ENCODE assay signal across 11 mouse cellular contexts in the genomic region with DNA sequence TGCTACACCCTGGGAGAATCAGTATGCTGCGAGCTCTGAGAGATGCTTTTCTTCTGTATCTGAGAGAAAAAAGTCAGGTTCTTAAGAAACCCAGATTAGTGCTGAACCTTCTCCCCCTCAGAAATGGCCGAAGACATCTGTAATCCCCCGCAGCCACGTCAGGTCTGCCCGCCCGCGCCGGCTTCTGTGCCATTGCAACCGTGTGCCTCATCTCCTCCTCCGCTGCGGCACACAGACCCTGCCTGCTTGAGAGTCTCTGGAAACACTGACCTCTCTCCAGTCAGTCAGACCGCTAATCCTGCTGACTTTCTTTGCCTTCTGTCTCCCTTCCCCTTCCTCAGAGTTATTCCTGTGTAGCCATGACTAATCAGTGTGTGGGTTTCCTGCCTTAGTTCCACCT. TPM values are rescaled to one million over a fixed set of nuclear protein-coding genes. Genes with fewer than 3 reads are reported as not detected.
DNase-seq lines count a peak whose midpoint lies in the region; ATAC-seq and TF ChIP-seq lines count a peak whose summit lies in the region.
"Had no signal": no experiment of that assay in that cellular context is flagged by ENCODE, and none has a peak within 500 bp of the region (broad histone marks: within the 10 kb centered on the region; RNA-seq: fewer than 3 reads in every experiment).

No protein-coding gene starts in this region.

- no peak for TF ChIP-seq CTCF in lung, embryonic 14.5 days (IDR thresholded peaks at IDR 0.05; ENCODE audit: low read depth)
- TF ChIP-seq CTCF in embryonic fibroblast, embryonic 13.5 days (IDR thresholded peaks at IDR 0.05; ENCODE audit: borderline replicate concordance, insufficient read depth, low read length): no peak

- peaks cover 19% of the 10 kb centered on the region for H3K36me3 ChIP-seq in heart, embryonic 10.5 days
- 0 out of 2 replicates have a peak, but pooled peaks cover 5% of the 10 kb centered on the region for H3K36me3 ChIP-seq in lung, embryonic 14.5 days (ENCODE audit: insufficient read depth)
- H3K36me3 ChIP-seq in stomach, embryonic 14.5 days (ENCODE audit: control insufficient read depth, insufficient read depth, low read length): peaks cover 1% of the 10 kb centered on the region; the same call in 1 of the 2 replicates
- H3K36me3 ChIP-seq: liver, embryonic 15.5 days had no signal

- H3K27me3 ChIP-seq in heart, embryonic 10.5 days (ENCODE audit: insufficient read depth, poor library complexity, severe bottlenecking): no peaks in the 10 kb centered on the region
- no peaks in the 10 kb centered on the region for H3K27me3 ChIP-seq in lung, embryonic 14.5 days (ENCODE audit: insufficient read depth, low read length)
- no peaks in the 10 kb centered on the region for H3K27me3 ChIP-seq in stomach, embryonic 14.5 days (ENCODE audit: control insufficient read depth, insufficient read depth, low read length)
- H3K27me3 ChIP-seq: liver, embryonic 15.5 days had no signal

- H3K27ac ChIP-seq in heart, embryonic 10.5 days: peak overlapping the region; percentile 74; the same call in 1 of the 2 replicates
- peak overlapping the region; percentile 10; the same call in 1 of the 2 replicates for H3K27ac ChIP-seq in lung, embryonic 14.5 days (ENCODE audit: low read depth)
- peak overlapping the region; percentile 82 for H3K27ac ChIP-seq in embryonic fibroblast, embryonic 13.5 days (ENCODE audit: insufficient read depth, low read length)
- peak overlapping the region; percentile 15; the same call in 1 of the 2 replicates for H3K27ac ChIP-seq in stomach, embryonic 14.5 days (ENCODE audit: low read length)
- H3K27ac ChIP-seq: liver, embryonic 15.5 days had no signal

- intact Hi-C loops in heart, postnatal 14 days (cut with DNase I): no loop called here

- peaks cover 22% of the 10 kb centered on the region; the same call in 1 of the 2 replicates for H3K4me1 ChIP-seq in heart, embryonic 10.5 days
- H3K4me1 ChIP-seq in lung, embryonic 14.5 days (ENCODE audit: insufficient read depth): no peaks in the 10 kb centered on the region
- peaks cover 38% of the 10 kb centered on the region for H3K4me1 ChIP-seq in embryonic fibroblast, embryonic 13.5 days (ENCODE audit: control insufficient read depth, insufficient read depth, low read length)
- 0 out of 2 replicates have a peak, but pooled peaks cover 9% of the 10 kb centered on the region for H3K4me1 ChIP-seq in stomach, embryonic 14.5 days (ENCODE audit: control insufficient read depth, insufficient read depth, low read length)
- H3K4me1 ChIP-seq: liver, embryonic 15.5 days had no signal

- no peak overlapping the region for H3K9ac ChIP-seq in lung, embryonic 14.5 days
- no peak overlapping the region for H3K9ac ChIP-seq in stomach, embryonic 14.5 days (replicated peaks; ENCODE audit: low read depth, low read length)
- H3K9ac ChIP-seq: liver, embryonic 15.5 days had no signal

- DNase-seq in heart, embryonic 10.5 days (ENCODE audit: low spot score): no peak
- no peak for DNase-seq in heart, postnatal 14 days
- DNase-seq in lung, embryonic 14.5 days: no peak
- DNase-seq in lung, postnatal 36 days: no peak
- DNase-seq in frontal cortex, postnatal 10 days (ENCODE audit: low spot score in 2 of 2): no peak
- no peak for DNase-seq in adipocyte (ENCODE audit: low spot score)
- DNase-seq: layer of hippocampus, adult 9-11 months; thymus, postnatal 36 days had no signal

- ATAC-seq in lung, embryonic 14.5 days (ENCODE audit: insufficient read depth): no peak
- ATAC-seq in stomach, embryonic 14.5 days (ENCODE audit: insufficient number of reproducible peaks, insufficient read depth, low FRiP score, low read depth): no peak

- WGBS in heart, embryonic 10.5 days: 78% methylated on average over 12 of the region's 12 CpGs
- WGBS in lung, embryonic 14.5 days: 82% methylated on average over 12 of the region's 12 CpGs
- WGBS in stomach, embryonic 14.5 days: 77% methylated on average over 12 of the region's 12 CpGs

- no peak overlapping the region for H3K4me3 ChIP-seq in heart, embryonic 10.5 days
- no peak overlapping the region for H3K4me3 ChIP-seq in lung, embryonic 14.5 days (ENCODE audit: low read depth, low read length)
- H3K4me3 ChIP-seq in embryonic fibroblast, embryonic 13.5 days (ENCODE audit: insufficient read depth, low read length): no peak overlapping the region
- H3K4me3 ChIP-seq in stomach, embryonic 14.5 days (ENCODE audit: low read depth, low read length): no peak overlapping the region
- H3K4me3 ChIP-seq: liver, embryonic 15.5 days had no signal

- TF ChIP-seq POLR2A in embryonic fibroblast, embryonic 13.5 days (IDR thresholded peaks at IDR 0.05; ENCODE audit: low read depth, low read length): no peak

- no peaks in the 10 kb centered on the region for H3K9me3 ChIP-seq in heart, embryonic 10.5 days
- H3K9me3 ChIP-seq in lung, embryonic 14.5 days (ENCODE audit: low read depth, low read length): no peaks in the 10 kb centered on the region
- H3K9me3 ChIP-seq in stomach, embryonic 14.5 days (ENCODE audit: control insufficient read depth, low read depth, low read length): no peaks in the 10 kb centered on the region
- H3K9me3 ChIP-seq: liver, embryonic 15.5 days had no signal

- H3K4me2 ChIP-seq in lung, embryonic 14.5 days: no peak overlapping the region
- no peak overlapping the region for H3K4me2 ChIP-seq in stomach, embryonic 14.5 days (replicated peaks; ENCODE audit: low read depth, low read length)
- H3K4me2 ChIP-seq: liver, embryonic 15.5 days had no signal

RNA-seq across cellular contexts. Expression of gene Mrps27, which starts 50.9 kb away (rescaled TPM):
- polyA plus RNA-seq in heart, embryonic 10.5 days (2016; fragmentation: Nextera tagmentation; extraction: Ambion mirVana): 93.6 and 96.0 TPM in 2 replicates
- total RNA-seq in heart, postnatal 14 days (2021): 10 to 100 TPM; 37.2 to 42.8 TPM
- 60.9 and 63.0 TPM in 2 replicates for polyA plus RNA-seq in lung, embryonic 14.5 days (2014; fragmentation: Nextera tagmentation; extraction: Ambion mirVana)
- polyA plus RNA-seq in embryonic fibroblast, embryonic 13.5 days (2011; ENCODE audit: insufficient read length, low read depth, missing spikeins): 20.8 and 26.1 TPM in 2 replicates
- polyA plus RNA-seq in stomach, embryonic 14.5 days (2014; fragmentation: Nextera tagmentation; extraction: Ambion mirVana): 56.1 and 56.2 TPM in 2 replicates

RNA-seq across cellular contexts. Expression of gene Ptcd2, which starts 51.0 kb away (rescaled TPM):
- 57.9 and 60.2 TPM in 2 replicates for polyA plus RNA-seq in heart, embryonic 10.5 days (2016; fragmentation: Nextera tagmentation; extraction: Ambion mirVana)
- 10 to 100 TPM; 41.4 to 43.1 TPM for total RNA-seq in heart, postnatal 14 days (2021)
- polyA plus RNA-seq in lung, embryonic 14.5 days (2014; fragmentation: Nextera tagmentation; extraction: Ambion mirVana): 47.3 and 48.8 TPM in 2 replicates
- polyA plus RNA-seq in embryonic fibroblast, embryonic 13.5 days (2011; ENCODE audit: insufficient read length, low read depth, missing spikeins): 19.7 and 23.2 TPM in 2 replicates
- 44.7 and 51.1 TPM in 2 replicates for polyA plus RNA-seq in stomach, embryonic 14.5 days (2014; fragmentation: Nextera tagmentation; extraction: Ambion mirVana)

Comparison
In these comparisons a context has a peak if more than half of its experiments do, and no peak if none do; other contexts are left out.
1. H3K27ac ChIP-seq: peak in every context shown above with its lines; median percentile 82 in embryonic fibroblast, embryonic 13.5 days; 74 in heart, embryonic 10.5 days; 15 in stomach, embryonic 14.5 days; 10 in lung, embryonic 14.5 days.